Mouse (Mus musculus) lung, adult 2 months (tissue): ENCODE measurements around the gene Cdk2.

Experiments used
- CTCF ChIP-seq: fragments of 200-500 bp; IDR thresholded peaks from 2 replicates; pipeline ENCODE4 v1.5.1; 2011; ENCODE audit warnings: mild to moderate bottlenecking, low read length, control low read depth; ENCODE audit not compliant: insufficient read depth
- POLR2A ChIP-seq: fragments of 200-500 bp; IDR thresholded peaks from 2 replicates; pipeline ENCODE4 v1.6.1; 2011; ENCODE audit warnings: low read depth, mild to moderate bottlenecking, control low read depth, low read length, borderline replicate concordance; ENCODE audit errors: extremely low read depth

GRCm38 (mm10) chr10:128731992-128732391 is 27.2 kb upstream of the Cdk2 start:
- TF ChIP-seq POLR2A (no peak), CTCF (no peak)
